Mouse (Mus musculus): ENCODE results near the gene Cdkn2aipnl. TPM values are rescaled to one million over a fixed set of nuclear protein-coding genes. Genes with fewer than 3 reads are reported as not detected.

The Cdkn2aipnl gene
- total RNA-seq, 2 experiments from 2014 or later: 16.7 to 25.9 TPM

- no peak for ATAC-seq (replicated peaks; ENCODE audit: low FRiP score, poor library complexity, severe bottlenecking)
Observed at GRCm38 (mm10) chr11:51944239-51944638, 23.2 kb upstream of the Cdkn2aipnl start.

- ATAC-seq (replicated peaks; ENCODE audit: low FRiP score, poor library complexity, severe bottlenecking): no peak
Observed at GRCm38 (mm10) chr11:51945548-51945947, 21.9 kb upstream of the Cdkn2aipnl start.

- ATAC-seq (replicated peaks; ENCODE audit: low FRiP score, poor library complexity, severe bottlenecking): no peak
Observed at GRCm38 (mm10) chr11:51946144-51946543, 21.3 kb upstream of the Cdkn2aipnl start.

- ATAC-seq (replicated peaks; ENCODE audit: low FRiP score, poor library complexity, severe bottlenecking): no peak
Observed at GRCm38 (mm10) chr11:51949155-51949840, 18.2 kb upstream of the Cdkn2aipnl start.

GRCm38 (mm10) chr11:51949919-51950318 is 17.5 kb upstream of the Cdkn2aipnl start:
- no peak for ATAC-seq (replicated peaks; ENCODE audit: low FRiP score, poor library complexity, severe bottlenecking)

GRCm38 (mm10) chr11:51951861-51952420 is 15.5 kb upstream of the Cdkn2aipnl start:
- 0 out of 2 replicates have a peak, but pooled peaks have one; percentile 43 for ATAC-seq (replicated peaks; ENCODE audit: low FRiP score, poor library complexity, severe bottlenecking)

GRCm38 (mm10) chr11:51956112-51956511 is 11.3 kb upstream of the Cdkn2aipnl start:
- no peak for ATAC-seq (replicated peaks; ENCODE audit: low FRiP score, poor library complexity, severe bottlenecking)

- no peak for ATAC-seq (replicated peaks; ENCODE audit: low FRiP score, poor library complexity, severe bottlenecking)
Observed at GRCm38 (mm10) chr11:51957760-51958159, 9.7 kb upstream of the Cdkn2aipnl start.

GRCm38 (mm10) chr11:51959511-51959910 is 8.0 kb upstream of the Cdkn2aipnl start:
- no peak for ATAC-seq (replicated peaks; ENCODE audit: low FRiP score, poor library complexity, severe bottlenecking)

- no peak for ATAC-seq (replicated peaks; ENCODE audit: low FRiP score, poor library complexity, severe bottlenecking)
Observed at GRCm38 (mm10) chr11:51960061-51960460, 7.4 kb upstream of the Cdkn2aipnl start.

GRCm38 (mm10) chr11:51960967-51961471 is 6.4 kb upstream of the Cdkn2aipnl start:
- no peak for ATAC-seq (replicated peaks; ENCODE audit: low FRiP score, poor library complexity, severe bottlenecking)

GRCm38 (mm10) chr11:51961761-51962160 is 5.7 kb upstream of the Cdkn2aipnl start:
- ATAC-seq (replicated peaks; ENCODE audit: low FRiP score, poor library complexity, severe bottlenecking): no peak

GRCm38 (mm10) chr11:51962277-51962676 is 5.2 kb upstream of the Cdkn2aipnl start:
- no peak for ATAC-seq (replicated peaks; ENCODE audit: low FRiP score, poor library complexity, severe bottlenecking)

- ATAC-seq (replicated peaks; ENCODE audit: low FRiP score, poor library complexity, severe bottlenecking): no peak
Observed at GRCm38 (mm10) chr11:51966651-51967050, 810 bp upstream of the Cdkn2aipnl start.

GRCm38 (mm10) chr11:51968896-51969295 is 1.4 kb downstream of the Cdkn2aipnl start:
- ATAC-seq (replicated peaks; ENCODE audit: low FRiP score, poor library complexity, severe bottlenecking): no peak

- no peak for ATAC-seq (replicated peaks; ENCODE audit: low FRiP score, poor library complexity, severe bottlenecking)
Observed at GRCm38 (mm10) chr11:51969511-51969910, 2.0 kb downstream of the Cdkn2aipnl start.

- no peak for ATAC-seq (replicated peaks; ENCODE audit: low FRiP score, poor library complexity, severe bottlenecking)
Observed at GRCm38 (mm10) chr11:51971644-51972043, 4.2 kb downstream of the Cdkn2aipnl start.

- peak; percentile 34 for ATAC-seq (replicated peaks; ENCODE audit: low FRiP score, poor library complexity, severe bottlenecking)
Observed at GRCm38 (mm10) chr11:51999611-52000289, 32.3 kb downstream of the Cdkn2aipnl start.

- ATAC-seq (replicated peaks; ENCODE audit: low FRiP score, poor library complexity, severe bottlenecking): peak; percentile 77
Observed at GRCm38 (mm10) chr11:52000290-52000962, 33.0 kb downstream of the Cdkn2aipnl start, which contains the start of gene Ube2b. Ube2b (minus strand) TSS chr11:52000762.

- no peak for ATAC-seq (replicated peaks; ENCODE audit: low FRiP score, poor library complexity, severe bottlenecking)
Observed at GRCm38 (mm10) chr11:52001341-52001740, 33.9 kb downstream of the Cdkn2aipnl start.

Data from erythroblast, adult 5-6 weeks (primary cell).